Mouse (Mus musculus): ENCODE measurements around the gene Mllt6.
"Not testable (repeated sequence)": the region's sequence is repeated elsewhere in the genome, so short reads cannot be mapped to it uniquely, and the experiment has no call there.

Gene Mllt6

GRCm38 (mm10) chr11:97648541-97648940 lies 14.7 kb upstream of the Mllt6 start:
- not testable (repeated sequence) for DNase-seq (ENCODE audit: low read depth)

GRCm38 (mm10) chr11:97650341-97650740 lies 12.9 kb upstream of the Mllt6 start:
- DNase-seq (ENCODE audit: low read depth) = no peak

GRCm38 (mm10) chr11:97653376-97653775 lies 9.8 kb upstream of the Mllt6 start:
- not testable (repeated sequence) for DNase-seq (ENCODE audit: low read depth)

- DNase-seq (ENCODE audit: low read depth) = no peak
These were observed 9.0 kb upstream of the Mllt6 start for GRCm38 (mm10) chr11:97654210-97654609.

GRCm38 (mm10) chr11:97656269-97656971 lies 6.8 kb upstream of the Mllt6 start:
- no peak for DNase-seq (ENCODE audit: low read depth)

GRCm38 (mm10) chr11:97657184-97657945 lies 5.8 kb upstream of the Mllt6 start:
- no peak for DNase-seq (ENCODE audit: low read depth)

- not testable (repeated sequence) for DNase-seq (ENCODE audit: low read depth)
These were observed 5.2 kb upstream of the Mllt6 start for GRCm38 (mm10) chr11:97657967-97658366.

GRCm38 (mm10) chr11:97658751-97659266 lies 4.4 kb upstream of the Mllt6 start:
- no peak for DNase-seq (ENCODE audit: low read depth)

GRCm38 (mm10) chr11:97659267-97659989 lies 3.8 kb upstream of the Mllt6 start:
- DNase-seq (ENCODE audit: low read depth) = no peak

- no peak for DNase-seq (ENCODE audit: low read depth)
These were observed 3.1 kb upstream of the Mllt6 start for GRCm38 (mm10) chr11:97659990-97660714.

- no peak for DNase-seq (ENCODE audit: low read depth)
These were observed 2.2 kb upstream of the Mllt6 start for GRCm38 (mm10) chr11:97660734-97661647.

- no peak for DNase-seq (ENCODE audit: low read depth)
These were observed 1.5 kb upstream of the Mllt6 start for GRCm38 (mm10) chr11:97661648-97662133.

- DNase-seq (ENCODE audit: low read depth) = no peak
These were observed 864 bp upstream of the Mllt6 start for GRCm38 (mm10) chr11:97662207-97662892.

GRCm38 (mm10) chr11:97663528-97664338 lies 519 bp downstream of the Mllt6 start:
- no peak for DNase-seq (ENCODE audit: low read depth)

- no peak for DNase-seq (ENCODE audit: low read depth)
These were observed 1.1 kb downstream of the Mllt6 start for GRCm38 (mm10) chr11:97664339-97664665.

GRCm38 (mm10) chr11:97664771-97665240 lies 1.6 kb downstream of the Mllt6 start:
- no peak for DNase-seq (ENCODE audit: low read depth)

GRCm38 (mm10) chr11:97665431-97665830 lies 2.2 kb downstream of the Mllt6 start:
- no peak for DNase-seq (ENCODE audit: low read depth)

- DNase-seq (ENCODE audit: low read depth) = no peak
These were observed 3.0 kb downstream of the Mllt6 start for GRCm38 (mm10) chr11:97666221-97666620.

- DNase-seq (ENCODE audit: low read depth) = no peak
These were observed 3.6 kb downstream of the Mllt6 start for GRCm38 (mm10) chr11:97666794-97667193.

Measured in fibroblast of lung, adult 2 months (primary cell).